Mouse (Mus musculus) erythroblast, embryonic 14.5 days (primary cell): Measurements from ENCODE around the gene Med9.

Source experiments
- GATA1 ChIP-seq: IDR thresholded peaks from 2 replicates; pipeline ENCODE4 v1.6.1; 2012; ENCODE audit warnings: low read length, inconsistent platforms, mixed read lengths
- TAL1 ChIP-seq: IDR thresholded peaks from 3 replicates; pipeline ENCODE4 v1.6.1; 2012; ENCODE audit warnings: low read length, inconsistent platforms, mixed read lengths

- TF ChIP-seq TAL1: no peak
- no peak for TF ChIP-seq GATA1
Measured at GRCm38 (mm10) chr11:59921265-59921664, 26.7 kb upstream of the Med9 start.
